Mouse (Mus musculus) retina, embryonic 14.5 days (tissue): ENCODE measurements around the gene Fgf18.
A peak's percentile ranks its signal among the peaks of the same experiment; 100 is the strongest.

Experiments used
- DNase-seq: peaks from one replicate; pipeline ENCODE4 v3.0.0-alpha.2; 2015; ENCODE audit warnings: low spot score

Gene Fgf18

DNA sequence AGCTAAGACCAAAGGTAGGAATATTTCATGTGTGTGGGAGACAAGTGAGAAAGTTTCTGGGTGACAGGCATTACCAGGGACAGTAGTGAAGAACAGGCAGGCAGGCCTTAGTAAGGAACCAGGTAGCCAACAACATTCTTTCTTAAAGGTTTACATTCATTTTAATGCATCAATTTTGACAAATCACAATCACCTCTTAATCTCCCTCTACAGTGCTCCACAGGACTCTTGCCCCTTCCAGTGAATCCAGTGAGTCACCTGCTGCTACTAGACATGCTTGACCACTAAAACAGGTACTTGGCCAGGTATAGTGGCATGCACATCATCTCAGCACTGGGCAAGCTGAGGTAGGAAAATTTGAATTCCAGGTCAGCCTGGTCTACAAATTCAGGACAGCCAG, 3.2 kb upstream of the Fgf18 start:
- no peak for DNase-seq

DNA sequence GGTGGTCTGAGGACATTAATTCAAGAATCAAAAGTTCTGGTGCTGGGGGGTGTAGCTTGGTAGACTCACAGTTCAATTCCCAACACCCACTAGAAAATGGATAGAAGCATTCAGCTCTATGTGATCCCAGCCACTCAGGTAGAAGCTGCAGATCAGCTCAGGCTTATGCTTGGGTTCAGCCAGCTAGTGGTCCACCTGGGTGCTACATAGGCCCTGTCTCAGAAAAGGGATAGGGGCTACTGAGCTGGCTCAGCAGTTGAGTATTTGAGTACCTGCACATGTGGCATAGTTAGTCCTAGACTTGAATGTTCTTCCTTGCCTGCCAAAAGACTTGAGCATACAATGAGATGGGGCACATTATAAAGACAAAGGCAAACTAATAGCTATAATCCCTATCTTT, 2.3 kb upstream of the Fgf18 start:
- no peak for DNase-seq

DNA sequence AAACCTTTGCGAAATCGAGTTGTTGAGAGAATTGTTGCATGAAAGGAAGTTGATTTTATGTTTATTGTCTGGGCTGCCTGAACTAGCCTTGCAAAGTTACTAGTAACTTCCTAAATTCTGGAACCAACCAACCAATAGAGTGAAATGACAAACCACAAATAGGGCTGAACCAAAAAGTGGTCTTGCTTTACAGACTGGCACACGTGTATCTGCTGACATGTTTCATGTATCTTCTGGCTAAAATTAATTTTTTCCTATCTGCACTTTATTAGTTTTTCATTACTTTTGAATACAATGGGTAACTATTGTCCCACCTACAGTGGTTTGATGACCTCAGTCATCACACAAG, 1.9 kb upstream of the Fgf18 start:
- DNase-seq = no peak

DNA sequence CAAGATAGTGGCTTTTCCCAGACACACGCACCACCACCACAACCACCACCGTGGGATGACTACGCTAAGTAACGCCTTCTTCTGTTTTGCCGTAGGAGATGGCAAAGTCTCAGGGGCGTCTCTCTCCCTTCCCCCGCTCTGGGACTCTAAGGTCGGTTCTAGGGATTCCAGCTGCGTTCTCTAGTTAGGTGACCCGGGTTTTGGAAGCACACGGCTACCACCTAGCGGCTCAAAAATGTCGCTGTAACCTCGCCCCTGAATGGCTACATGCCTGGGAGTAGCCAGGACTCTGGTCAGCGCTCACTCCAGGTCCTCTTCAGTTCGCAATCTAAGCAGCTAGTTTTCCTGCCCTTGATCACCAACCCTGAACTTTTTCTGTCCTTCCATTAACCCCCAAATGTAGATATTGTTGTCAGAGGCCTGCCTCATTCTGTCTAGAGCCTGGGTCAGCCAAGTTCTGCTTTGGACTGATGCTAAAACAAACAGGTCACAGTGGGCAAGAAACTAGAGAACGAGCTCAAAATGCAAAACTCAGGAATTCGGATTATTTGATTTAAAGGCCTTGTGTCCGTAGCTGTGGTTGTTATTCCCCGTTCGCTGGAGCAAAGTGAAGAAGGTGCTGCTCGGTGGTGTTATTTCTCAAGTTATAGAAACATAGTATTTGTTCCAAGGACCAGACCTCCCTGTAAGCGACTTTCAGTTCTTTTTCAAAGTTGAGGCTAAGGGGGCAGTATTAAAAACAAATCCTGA, 1.3 kb upstream of the Fgf18 start:
- peak; percentile 93 for DNase-seq

DNA sequence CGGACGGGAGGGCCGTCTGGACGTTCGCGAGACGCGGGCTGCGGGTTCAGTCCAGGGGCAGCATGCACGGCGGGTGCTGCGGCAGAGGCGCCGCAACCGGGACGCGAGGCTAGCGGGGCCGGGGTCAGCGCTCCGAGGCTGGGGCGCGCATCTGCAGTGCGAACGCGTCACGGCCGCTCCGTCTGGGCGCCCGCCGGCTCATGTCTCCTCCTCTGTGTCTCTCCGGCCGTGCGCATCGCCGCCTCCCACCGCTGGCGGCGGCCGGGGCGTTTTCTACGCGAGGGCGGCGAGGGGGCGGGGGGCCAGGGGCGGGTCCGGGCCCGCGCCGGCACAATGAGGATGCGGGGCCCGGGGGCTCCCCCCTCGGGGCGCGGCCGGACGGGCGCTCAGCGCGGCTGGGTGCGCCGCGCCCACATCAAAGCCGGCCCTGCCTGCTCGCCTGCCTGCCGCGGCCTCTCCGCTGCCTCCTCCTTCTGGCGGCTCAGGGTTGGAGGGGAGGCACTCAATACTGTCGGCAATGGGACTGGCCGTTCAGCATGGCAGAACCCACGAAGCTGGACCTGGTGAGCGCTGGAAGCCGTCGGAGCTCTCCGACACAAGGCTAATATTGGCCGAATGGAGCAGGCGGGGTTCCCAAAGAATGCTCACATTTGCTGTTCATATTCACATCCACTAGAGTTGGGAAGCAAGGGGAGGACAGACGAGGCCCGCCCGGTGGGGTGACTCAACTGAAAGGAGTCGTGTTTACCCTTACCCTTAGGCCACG, 555 bp upstream of the Fgf18 start:
- DNase-seq = peak; percentile 60

DNA sequence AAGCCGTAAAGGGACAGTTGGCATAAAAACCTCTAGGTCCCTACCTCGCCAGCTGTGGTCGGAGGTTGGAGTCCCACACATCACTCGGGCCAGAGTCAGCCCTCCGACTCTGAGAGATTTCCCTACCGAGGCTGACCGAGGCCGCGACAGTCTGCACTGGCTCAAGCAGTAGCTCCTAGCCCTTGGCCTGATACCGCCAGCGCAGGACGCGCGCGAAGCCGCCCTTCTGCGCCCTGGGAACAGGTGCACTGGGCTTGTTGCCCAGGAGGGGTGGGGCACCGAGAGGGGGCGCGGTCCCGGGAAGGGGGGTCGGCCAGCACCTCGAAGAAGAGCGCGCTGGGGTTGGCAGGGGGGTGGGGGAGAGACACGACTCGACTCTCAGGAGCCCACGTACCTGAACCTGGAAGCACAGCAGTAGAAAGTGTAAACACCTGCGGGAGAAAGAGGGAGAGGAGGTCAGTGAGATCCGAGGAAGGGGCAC, 509 bp downstream of the Fgf18 start:
- peak; percentile 41 for DNase-seq

DNA sequence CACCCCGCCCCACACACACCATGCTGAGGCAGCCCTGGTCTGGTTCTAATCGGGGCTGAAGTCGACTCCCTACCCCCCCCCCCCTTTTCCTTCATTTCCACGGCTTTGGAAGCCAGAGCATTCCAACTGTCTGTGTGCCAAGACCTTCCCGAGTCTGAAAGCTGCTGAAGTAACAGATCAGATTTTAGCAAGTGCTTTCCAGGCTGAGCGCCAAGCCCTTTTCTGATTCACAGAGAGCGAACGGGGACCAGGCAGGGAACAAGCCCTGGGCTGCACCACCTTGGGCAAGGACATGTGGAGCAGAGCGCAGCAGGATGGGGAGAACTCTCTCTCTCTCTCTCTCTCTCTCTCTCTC, 1.1 kb downstream of the Fgf18 start:
- DNase-seq = no peak

DNA sequence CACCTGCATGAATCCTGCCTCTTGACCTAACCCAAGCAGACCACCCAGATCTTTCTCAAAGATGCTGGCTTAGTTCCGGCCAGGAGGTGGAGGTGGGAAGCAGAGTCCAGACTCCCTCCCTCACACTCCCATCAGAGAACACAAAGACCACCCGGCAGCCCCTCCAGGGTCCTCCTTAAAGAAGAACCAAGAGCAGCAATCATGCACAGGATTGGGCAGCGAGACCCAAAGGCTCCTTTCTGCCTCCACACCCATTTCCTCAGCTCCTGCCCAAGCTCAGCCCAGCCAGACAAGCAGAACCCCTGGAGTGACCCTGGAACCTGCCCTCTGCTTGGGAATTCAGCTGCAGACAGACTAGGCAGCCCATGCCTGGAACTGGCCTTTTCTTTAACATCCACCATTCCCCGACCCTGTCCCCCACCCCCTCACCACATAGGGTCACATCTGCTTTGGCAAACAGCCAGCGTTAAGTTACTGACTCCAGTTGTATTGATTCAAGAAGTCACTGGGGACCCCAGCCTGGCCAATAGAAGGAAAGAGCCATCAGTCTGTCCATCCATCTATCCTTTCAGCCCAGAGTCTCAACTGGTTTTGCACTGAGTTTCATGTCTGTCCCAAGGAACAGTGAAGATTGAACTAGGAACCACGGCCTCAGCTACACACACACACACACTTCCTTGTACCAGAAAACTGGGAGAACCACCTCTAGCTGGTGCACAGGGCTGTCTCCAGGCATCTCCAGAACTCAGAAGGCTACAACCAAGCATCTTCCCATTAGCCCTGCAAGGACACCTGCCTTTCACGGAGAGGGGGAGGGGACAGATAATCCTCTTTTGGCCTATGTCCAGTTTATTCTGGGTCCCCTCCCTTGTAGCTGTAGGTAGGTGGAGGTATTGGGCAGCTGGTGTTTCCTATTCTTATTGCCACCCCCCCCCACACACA, 1.7 kb downstream of the Fgf18 start:
- DNase-seq = no peak

DNA sequence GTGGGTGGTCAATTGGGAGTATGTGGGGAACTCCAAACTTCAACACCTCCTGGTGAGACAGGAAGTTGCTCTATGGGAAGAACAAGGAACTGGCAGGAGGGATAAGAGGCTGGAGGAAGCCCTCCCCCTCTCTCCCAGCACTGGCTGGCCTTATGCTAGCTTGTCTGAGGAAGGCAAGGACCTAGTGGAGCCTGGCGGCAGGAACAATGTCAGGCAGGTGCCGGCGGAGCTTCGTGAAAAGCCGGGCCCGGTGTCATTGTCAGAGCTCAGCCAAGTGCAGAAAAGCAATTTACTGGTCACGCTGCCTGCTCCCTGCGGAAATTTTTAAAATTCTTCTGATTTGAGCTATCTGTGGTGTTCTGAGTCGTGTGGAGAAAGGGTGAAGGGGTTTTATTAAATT, 3.3 kb downstream of the Fgf18 start:
- no peak for DNase-seq

DNA sequence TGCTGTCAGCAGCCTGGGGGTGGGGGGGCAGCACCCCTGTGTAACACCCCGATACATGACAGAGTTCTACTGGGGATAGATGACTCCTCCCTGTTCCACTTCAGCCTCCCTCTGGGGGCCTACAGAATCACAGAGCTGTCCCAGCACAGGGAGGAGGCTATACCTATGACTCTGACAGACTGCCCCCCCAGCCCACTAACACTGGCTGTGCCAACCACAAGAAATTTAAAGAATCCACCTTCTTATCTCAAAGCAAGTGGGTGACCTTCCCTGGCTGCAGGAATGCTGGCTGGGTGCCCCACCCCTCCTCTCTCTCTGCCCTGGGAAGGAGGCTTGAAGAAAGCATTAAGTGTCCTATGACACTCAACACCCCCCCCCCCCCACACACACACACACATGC, 4.4 kb downstream of the Fgf18 start:
- DNase-seq = no peak

DNA sequence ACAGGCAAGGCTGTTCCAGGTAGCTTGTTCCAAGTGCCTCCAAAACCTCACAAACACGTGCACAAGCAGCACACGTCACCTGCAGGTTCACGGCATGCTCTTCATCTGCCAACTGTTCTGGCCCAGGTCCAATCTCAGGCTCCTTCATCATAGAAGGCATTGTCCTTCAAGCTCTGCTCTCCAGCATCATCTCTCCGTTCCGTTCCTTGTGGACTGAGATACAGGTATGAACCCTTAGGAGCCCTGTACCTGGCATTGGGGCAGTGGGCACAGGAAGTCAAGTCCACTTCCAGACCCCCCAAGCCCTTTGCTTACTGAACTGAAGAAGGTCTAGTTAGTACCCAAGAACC, 7.1 kb downstream of the Fgf18 start:
- no peak for DNase-seq

DNA sequence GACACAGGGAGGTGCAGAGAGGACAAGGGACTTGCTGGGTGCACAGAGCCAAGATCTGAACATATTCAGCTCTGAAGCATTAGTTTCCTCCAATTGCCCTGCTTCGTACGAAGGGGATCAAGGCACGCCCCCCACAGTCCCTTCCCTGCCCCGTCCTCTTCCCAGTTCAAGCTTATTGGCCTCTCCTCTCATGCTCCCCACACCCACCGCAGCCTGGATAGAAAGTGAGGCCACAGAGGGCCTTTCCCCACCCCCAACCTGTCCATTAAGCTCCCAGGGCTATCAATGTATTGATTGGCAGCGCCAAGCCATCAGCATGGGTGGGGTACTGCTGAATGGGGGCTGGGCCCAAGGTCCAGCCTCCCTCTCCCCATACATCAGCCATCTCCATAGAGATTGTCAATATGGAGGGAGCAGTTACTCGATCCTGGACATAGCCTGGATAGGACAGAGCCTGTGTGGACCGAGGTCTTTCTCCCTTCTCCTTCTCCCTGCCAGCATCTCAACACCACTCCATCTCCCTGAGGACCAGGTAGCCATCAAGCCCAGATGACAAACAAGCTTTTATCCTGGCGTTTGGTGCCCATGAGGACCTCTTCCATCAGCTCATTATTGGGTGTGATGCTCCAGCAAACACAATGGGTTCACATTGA, 7.6 kb downstream of the Fgf18 start:
- no peak for DNase-seq

DNA sequence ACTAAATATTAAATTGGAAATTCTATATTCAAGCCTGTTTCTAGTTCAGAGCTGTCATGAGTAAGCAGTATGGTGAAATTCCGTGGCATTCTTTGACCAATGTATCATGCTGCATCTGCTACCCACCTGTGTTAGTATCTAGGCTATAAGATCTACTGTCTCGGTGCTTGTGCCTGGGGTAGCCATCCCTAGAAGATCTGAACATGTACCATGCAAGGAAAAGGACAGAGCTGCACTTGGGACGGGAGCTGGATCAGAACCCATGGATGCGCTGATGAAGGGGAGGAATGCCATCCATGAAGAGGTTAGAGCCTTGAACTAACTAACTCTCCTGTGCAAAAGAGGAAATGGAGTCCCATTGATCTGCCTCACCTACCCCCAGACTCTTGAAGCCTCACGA, 8.5 kb downstream of the Fgf18 start:
- no peak for DNase-seq

DNA sequence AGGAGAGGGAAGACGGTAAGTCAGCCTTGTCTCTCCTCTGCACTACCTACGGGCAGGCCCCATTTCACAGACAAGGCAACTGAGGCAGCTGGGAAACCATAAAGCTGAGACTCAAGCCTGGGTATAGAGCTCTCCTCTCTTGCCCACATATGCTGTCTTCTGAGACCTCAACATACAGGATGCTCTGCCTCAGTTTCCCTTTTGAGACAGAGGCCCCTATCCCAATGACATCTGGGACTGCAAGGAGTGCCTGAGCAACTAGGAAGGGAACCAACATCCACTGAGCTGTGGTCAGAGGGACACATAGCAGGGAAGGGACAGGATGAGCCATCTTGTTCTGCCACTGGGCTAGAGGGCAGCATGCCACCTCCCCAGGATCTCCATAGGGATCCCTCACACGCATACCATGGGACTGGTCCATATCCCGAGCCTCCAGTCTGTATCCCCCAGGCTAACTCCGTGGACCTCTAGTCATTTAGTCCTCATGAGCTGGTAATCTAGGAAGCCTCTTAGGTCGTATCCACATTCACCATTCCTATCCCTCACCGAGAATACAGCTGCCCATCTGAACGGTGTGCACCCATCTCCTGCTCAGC, 12.7 kb downstream of the Fgf18 start:
- no peak for DNase-seq

DNA sequence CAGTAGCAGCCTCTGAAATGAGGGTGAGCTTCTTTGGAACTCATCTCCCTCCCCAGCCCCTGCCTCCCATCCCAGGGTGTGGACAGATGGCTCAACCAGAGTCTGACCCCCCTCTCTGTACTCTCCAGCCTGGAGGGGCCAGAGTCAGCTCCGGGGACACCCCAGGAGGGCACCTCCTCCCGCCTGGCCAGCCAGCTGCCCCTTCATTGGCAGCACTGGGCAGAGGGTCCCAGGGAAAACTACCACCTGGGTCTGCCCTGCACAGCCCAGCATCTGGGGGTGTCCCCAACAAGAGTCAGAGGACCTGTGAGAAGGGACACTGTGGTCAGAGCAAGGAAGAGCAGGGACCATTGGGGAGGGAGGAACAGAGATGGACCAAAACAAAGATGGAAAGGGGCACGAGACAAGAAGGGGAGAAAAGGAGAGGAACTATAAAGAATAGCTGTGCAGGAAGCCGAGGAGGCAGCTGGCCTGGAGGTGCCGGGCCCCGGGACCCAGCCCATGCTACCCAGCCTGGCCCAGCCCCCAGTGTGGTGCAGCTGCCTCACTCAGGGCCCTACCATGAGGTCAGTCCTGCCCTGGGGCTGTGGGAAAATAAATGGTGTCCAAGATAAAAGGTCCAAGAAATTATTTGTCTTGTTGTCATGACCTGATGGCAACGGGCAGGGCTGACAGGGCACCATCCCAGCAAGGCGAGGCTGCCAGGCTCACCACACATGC, 14.4 kb downstream of the Fgf18 start:
- no peak for DNase-seq

DNA sequence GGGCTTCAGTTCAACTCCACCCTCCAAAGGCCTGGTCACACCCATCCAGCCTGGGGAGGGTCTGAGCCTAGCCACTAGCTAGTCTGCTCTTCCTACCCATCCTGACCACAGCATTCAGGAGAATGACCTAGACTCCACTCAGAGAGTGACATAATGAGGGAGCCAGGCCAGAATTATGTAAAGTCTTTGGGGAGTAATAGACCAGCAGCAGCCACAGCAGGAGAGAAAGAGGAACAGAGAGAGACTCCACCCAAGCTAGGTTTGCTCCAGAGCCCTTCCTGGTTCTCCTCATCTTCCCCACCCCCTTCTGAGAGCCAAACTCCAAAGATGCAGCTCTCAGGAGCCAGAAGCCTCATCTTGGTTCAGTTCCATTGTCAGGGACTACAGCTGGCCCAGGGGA, 20.1 kb downstream of the Fgf18 start:
- DNase-seq = no peak

DNA sequence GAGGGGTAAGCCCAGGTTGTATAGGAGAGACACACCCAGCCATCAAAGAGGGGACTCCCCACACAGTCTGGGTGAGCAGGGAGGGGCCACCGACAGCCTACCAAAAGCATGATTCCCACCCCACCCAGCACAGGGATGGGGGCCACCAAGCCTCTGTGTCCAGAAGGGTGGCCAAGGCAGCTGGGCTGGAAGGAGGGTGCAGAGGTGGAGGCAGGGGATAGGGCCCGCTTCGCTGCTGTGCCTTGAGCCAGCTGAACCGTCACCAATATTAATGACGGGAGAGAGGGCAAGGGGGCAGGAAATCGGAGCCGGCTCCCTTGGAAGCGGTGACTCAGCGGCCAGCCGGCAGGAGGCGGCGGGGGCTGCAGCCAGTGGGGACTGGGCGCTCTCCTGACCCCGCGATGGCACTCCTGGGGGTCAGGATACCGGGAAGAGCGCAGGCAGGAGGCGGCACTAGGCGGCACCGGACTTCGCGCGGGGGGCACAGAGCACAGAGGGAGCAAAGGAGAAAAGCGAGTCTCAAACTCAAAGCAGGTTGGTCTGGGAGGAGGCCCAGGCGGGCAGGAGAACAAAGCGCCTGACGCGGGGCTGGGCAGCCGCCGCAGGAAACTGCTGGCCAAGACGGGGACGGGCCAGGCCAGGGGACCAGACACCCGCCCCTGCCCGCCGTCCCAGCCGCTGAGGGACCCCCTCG, 24.5 kb downstream of the Fgf18 start:
- DNase-seq = peak; percentile 66

DNA sequence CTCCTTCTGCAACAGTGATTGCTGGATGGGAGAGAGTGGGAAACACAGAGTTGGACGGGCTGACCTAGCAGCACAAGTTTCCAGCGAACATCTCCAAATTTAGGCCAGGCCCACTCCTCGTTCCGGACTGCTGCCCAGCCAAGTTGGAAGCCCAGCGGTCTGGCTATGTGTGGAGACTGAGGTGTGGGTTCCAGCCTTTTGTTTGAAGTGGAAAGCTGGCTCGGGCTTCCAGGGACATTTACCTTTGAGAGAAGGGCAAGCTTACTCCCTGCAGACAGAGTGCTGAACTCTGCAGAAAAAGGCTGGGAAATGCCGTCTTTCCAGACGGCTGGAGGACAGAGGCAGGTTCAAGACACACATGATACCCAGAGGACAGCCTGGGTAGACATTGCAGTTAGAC, 27.6 kb downstream of the Fgf18 start:
- DNase-seq = no peak

DNA sequence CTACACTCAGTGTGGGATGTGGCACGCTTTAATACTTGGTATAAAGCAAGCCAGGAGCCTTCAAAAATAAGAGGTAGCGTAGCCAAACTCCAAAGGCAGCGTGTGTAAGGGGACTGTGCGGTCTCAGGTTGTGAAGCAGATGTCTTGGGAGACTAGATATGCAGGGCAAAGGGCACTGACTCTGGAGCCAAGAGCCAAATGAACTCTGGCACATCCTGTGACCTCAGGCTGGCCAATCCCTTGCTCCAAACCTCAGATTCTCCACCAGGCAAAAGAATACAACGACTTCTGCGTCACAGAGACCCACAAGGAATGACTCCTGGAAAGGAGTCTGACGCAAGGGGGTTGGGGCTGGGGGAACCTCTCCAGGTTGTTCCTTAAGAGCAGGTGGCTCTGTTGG, 28.1 kb downstream of the Fgf18 start:
- DNase-seq = no peak

DNA sequence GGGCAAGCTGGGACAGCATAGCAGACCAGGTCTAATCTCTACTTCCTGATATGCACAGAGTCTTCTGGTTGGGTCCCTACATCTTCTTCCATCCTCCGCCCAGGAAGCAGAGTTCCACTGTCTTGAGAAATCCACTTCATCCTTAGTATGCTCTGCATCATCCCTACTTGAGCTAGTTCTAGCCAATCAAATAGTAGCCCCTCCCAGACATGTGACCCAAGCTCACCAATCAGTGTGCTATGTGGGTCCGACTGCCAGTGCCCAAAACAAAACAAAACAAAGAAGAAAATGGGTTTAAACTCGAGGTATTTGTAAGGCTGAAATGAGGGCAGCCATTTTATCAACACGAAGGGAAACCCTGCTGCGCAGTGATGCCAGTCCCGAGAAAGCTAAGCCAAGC, 28.7 kb downstream of the Fgf18 start:
- DNase-seq = no peak

DNA sequence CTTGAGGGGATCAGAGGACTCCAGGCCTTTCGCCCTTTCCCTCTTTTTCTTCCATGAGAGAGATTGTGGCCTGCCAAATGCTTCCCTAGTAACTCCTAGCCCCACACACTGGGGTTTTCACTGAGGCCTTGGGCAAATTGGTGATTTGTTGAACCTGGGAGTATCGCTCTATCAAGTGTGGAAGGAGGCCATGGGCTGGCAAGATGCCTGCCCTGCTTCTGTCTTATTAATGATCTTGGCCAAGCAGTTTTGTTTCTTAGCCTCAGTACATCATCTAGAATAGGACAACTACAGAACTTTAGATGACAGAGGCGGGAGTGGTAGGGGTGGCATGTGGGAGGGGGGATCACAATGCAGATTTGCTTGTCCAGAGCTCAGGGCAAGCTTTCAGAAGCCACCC, 31.4 kb downstream of the Fgf18 start:
- DNase-seq = no peak
